Mouse (Mus musculus) activated CD4-positive, CD25-positive, alpha-beta regulatory T cell (primary cell): Measurements from ENCODE around the gene Sucla2. TPM values are rescaled to one million over a fixed set of nuclear protein-coding genes. Genes with fewer than 3 reads are reported as not detected.

Experiments used
- polyA plus RNA-seq, 2 experiments: library from polyadenylated mRNA; unstranded; fragments of 100-300 nt; shearing (Covaris generic); gene quantifications; one replicate each; pipeline ENCODE4 v1.2.1; 2017

Gene Sucla2
- polyA plus RNA-seq: 10 to 100 TPM; 71.9 to 80.8 TPM

DNA sequence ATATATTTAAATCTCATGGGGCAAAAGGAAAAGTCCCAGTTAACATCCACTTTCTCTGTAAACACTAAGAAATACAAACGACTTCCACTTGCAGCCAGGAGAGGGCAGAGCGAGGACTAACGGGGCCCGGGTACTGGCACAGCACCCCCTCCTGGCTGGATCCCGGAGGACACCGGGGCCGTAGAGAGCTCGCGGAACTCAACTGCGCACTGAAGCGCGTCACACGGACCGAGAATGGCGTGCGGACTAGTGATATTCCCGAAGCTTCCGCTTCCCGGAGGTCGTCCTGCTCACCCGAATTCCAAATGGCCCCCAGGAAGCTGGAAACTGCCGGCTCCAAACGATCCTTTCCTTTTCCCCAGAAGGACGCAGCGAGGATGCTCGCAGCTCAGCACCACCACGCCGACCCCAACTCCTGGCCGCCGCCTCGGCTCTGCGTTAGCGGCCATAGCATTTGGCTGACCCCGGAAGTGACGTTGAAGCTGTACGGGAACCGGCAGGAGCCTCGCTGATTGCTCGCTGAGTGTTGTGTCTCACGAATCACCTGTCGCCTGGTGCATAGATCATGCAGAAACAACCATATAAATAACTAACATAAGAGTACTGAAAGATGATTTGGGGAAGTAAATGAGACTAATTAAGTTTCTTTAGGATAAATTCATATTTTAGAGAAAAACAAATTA, at the start of gene Sucla2:
Gene Sucla2, plus strand, starts transcription at position 554 of the 683 bp plus-strand sequence.

DNA sequence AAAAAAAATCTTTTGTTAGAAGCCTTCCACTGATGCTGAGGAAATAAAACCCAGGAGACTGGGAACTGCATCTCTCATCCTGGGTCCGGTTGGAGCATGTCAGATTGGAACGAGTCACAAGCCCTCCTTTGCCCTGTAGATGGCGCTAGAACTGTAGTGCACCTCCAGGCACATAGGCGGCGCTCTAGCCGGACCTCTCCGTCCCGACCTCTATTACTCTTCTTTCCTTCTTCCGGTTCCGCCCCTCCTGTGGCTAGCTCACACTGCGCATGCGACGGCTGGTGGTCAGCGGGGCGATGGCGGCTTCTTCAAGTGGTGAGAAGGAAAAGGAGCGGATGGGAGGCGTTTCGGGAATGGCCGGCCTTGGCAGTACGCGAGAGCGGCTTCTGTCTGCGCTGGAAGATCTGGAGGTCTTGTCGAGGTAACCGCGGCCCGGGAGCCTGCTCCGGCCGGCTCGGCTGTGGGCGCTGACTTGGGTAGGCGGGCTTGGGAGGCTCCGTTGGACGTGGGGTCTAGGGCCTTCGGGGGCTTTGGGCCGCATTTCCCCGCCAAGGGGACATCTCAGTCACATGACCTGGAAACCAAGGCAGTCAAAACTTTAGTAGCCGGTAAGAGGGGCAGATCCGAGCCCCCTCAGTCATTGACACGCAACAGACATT, 15.2 kb upstream of the Sucla2 start, which contains the start of gene Med4:
Gene Med4, plus strand, starts transcription at position 261 of the 659 bp plus-strand sequence.

DNA sequence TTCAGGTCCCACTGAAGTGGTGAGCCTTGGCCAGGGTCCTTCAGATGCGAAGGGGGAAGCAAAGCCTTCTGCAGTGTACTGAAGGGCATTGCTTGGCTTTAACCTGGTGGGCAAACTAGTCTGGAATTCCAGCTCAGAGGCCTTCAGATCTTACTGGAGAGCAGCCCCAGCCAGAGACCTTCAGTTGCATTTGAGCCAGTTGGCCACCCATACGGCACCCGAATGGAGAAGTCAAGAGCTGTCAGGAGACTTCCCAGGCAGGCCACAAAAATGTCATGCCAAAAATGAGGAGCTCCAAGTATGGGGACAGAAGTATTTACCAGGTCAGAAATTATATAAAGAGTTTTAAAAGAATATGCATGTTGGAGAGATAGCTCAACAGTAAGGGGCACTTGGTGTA, 22.9 kb downstream of the Sucla2 start, which contains the start of gene Nudt15:
Gene Nudt15, minus strand, starts transcription at position 192 of the 400 bp plus-strand sequence.

Other genes starting within 250 kb of the Sucla2 start
- 100 to 1,000 TPM in 1 of 2 experiments, 10 to 100 TPM in 1; 65.2 to 113 TPM for gene Rb1, start 199.5 kb upstream of the Sucla2 start, polyA plus RNA-seq
- gene Itm2b, start 140.0 kb upstream of the Sucla2 start, polyA plus RNA-seq: 1,000 to 10,000 TPM; 1,573 to 2,019 TPM
- gene Med4, start 15.3 kb upstream of the Sucla2 start, polyA plus RNA-seq: 10 to 100 TPM; 51.0 to 76.7 TPM
- 1 to 10 TPM; 3.9 to 4.5 TPM for gene Nudt15, start 22.9 kb downstream of the Sucla2 start, polyA plus RNA-seq
- gene Gm21750, start 135.9 kb downstream of the Sucla2 start, polyA plus RNA-seq: not detected